Mouse (Mus musculus): ENCODE data around the gene Mrpl12. TPM values are rescaled to one million over a fixed set of nuclear protein-coding genes. Genes with fewer than 3 reads are reported as not detected.

Gene Mrpl12
- polyA plus RNA-seq, 1 experiment from 2014 or later, result 162 TPM

DNA sequence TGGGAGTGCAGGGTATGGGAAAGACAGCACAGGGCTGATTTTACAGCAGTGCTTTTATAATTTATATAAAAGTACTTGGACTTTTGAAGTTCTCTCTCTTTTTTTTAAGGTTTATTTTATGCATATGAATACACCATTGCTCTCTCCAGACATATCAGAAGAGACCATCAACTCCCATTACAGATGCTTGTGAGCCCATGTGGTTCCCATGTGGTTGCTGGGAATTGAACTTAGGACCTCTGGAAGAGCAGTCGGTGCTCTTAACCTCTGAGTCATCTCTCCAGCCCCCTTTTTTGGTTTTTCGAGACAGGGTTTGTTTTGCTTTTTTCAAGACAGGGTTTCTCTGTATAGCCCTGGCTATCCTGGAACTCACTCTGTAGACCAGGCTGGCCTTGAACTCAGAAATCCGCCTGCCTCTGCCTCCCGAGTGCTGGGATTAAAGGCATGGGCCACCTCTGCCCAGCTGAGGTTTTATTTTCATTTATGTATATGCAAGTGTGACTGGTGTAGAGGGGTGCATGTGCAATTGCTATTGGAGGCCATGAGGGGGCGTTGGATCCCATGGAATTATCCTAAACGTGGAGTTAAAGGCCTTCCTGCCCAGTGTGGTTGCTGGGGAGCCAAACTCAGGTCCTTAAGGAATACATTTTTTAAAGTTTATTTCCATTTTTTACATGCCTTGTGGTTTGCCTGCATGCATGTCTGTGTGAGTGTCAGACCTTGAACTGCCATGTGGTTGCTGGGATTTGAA, 25.4 kb upstream of the Mrpl12 start:
- ATAC-seq (replicated peaks; ENCODE audit: insufficient number of reproducible peaks, low FRiP score, low TSS enrichment, low read depth) (no peak), DNase-seq (ENCODE audit: low spot score) (no peak)
- Histone ChIP-seq H3K9ac (replicated peaks; ENCODE audit: low read length) (peak overlapping the region; percentile 95), H3K4me1 (ENCODE audit: control insufficient read depth, insufficient read depth, low read length) (no peaks in the 10 kb centered on the region; the same call in 1 of the 2 replicates), H3K9me3 (replicated peaks; ENCODE audit: control insufficient read depth, low read length) (no peaks in the 10 kb centered on the region), H3K27ac (replicated peaks; ENCODE audit: low read depth, low read length) (no peak overlapping the region), H3K27me3 (ENCODE audit: control insufficient read depth, insufficient read depth, low read length) (no peaks in the 10 kb centered on the region), H3K4me3 (ENCODE audit: low read depth, low read length) (peak overlapping the region; percentile 89), H3K4me2 (ENCODE audit: low read depth, low read length) (peak overlapping the region; percentile 83), H3K36me3 (replicated peaks; ENCODE audit: control insufficient read depth, insufficient read depth, low read depth, low read length) (peaks cover 4% of the 10 kb centered on the region)
- WGBS, result 67% methylated on average over 6 of the region's 6 CpGs

DNA sequence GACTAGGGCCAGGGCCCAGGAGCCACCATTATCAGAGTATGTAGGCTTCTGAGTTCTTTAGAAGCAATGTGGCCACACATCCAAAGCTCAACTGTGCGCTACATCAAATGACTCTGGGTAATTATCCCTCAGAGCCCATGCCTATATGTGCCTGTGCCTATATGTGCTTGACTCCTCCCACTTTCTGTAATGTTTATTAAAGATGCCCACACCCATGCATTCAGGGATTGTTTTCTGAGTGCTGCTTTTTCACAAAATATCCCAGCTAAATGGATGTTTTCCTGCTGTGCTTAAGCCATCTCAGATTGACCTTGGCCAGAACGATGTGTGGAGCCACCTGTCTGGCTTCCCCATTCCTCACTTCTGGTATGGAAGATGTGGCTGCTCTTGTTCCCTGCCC, 20.9 kb upstream of the Mrpl12 start:
- Histone ChIP-seq H3K36me3 (replicated peaks; ENCODE audit: control insufficient read depth, insufficient read depth, low read depth, low read length) (peaks cover 4% of the 10 kb centered on the region), H3K4me2 (ENCODE audit: low read depth, low read length) (no peak overlapping the region), H3K9me3 (replicated peaks; ENCODE audit: control insufficient read depth, low read length) (no peaks in the 10 kb centered on the region), H3K27ac (replicated peaks; ENCODE audit: low read depth, low read length) (no peak overlapping the region), H3K27me3 (ENCODE audit: control insufficient read depth, insufficient read depth, low read length) (no peaks in the 10 kb centered on the region), H3K4me3 (ENCODE audit: low read depth, low read length) (no peak overlapping the region), H3K9ac (replicated peaks; ENCODE audit: low read length) (no peak overlapping the region), H3K4me1 (ENCODE audit: control insufficient read depth, insufficient read depth, low read length) (no peaks in the 10 kb centered on the region)
- DNase-seq (ENCODE audit: low spot score) (no peak), ATAC-seq (replicated peaks; ENCODE audit: insufficient number of reproducible peaks, low FRiP score, low TSS enrichment, low read depth) (no peak)
- 90% methylated on average over 2 of the region's 2 CpGs for WGBS

DNA sequence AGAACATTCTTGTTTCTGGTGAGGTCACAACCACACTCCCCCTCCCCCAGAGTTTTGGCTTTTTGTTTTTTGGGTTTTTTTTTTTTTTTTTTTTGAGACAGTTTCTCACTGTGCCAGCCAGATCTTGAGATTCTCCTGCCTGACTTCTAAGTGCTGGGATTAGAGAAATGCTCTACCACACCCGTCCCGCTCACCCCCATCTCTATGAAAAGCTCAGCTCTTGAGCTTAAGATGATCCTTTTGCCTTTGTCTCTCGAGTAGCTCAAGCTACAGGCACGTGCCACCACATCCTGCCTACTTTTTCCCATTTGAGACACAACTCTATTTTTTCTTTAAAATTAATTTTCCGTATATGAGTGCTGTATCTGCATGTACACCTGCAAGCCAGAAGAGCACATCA, 20.0 kb upstream of the Mrpl12 start:
- WGBS, result 85% methylated on average over 5 of the region's 5 CpGs

DNA sequence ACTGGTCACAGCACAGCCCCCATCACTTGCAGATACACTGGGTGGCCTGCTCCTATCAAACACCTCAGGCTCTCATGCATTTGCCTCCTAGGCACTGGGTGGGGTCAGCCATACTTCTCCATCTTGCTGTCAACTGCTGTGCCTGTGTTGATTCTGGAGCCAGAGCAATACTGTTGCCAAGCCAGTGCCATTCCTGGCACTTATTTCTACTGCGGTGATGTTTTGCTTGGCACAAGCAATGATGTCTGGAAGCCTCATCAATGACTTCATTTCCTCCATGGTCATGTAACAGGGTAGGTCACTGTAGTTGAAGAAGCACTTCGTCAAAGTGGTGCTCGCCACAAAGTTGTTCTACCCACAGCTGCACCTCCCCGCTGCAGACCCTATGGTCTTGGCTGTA, 18.9 kb upstream of the Mrpl12 start:
- Histone ChIP-seq H3K27ac (replicated peaks; ENCODE audit: low read depth, low read length) (no peak overlapping the region), H3K36me3 (replicated peaks; ENCODE audit: control insufficient read depth, insufficient read depth, low read depth, low read length) (peaks cover 7% of the 10 kb centered on the region), H3K9me3 (replicated peaks; ENCODE audit: control insufficient read depth, low read length) (no peaks in the 10 kb centered on the region), H3K4me2 (ENCODE audit: low read depth, low read length) (no peak overlapping the region), H3K4me1 (ENCODE audit: control insufficient read depth, insufficient read depth, low read length) (no peaks in the 10 kb centered on the region), H3K4me3 (ENCODE audit: low read depth, low read length) (no peak overlapping the region), H3K9ac (replicated peaks; ENCODE audit: low read length) (no peak overlapping the region), H3K27me3 (ENCODE audit: control insufficient read depth, insufficient read depth, low read length) (no peaks in the 10 kb centered on the region)
- WGBS, result 93% methylated on average over 4 of the region's 4 CpGs
- DNase-seq (ENCODE audit: low spot score) (no peak), ATAC-seq (replicated peaks; ENCODE audit: insufficient number of reproducible peaks, low FRiP score, low TSS enrichment, low read depth) (no peak)

More for the DNA sequence above, 20.0 kb upstream of the Mrpl12 start:
- H3K36me3 ChIP-seq (replicated peaks; ENCODE audit: control insufficient read depth, insufficient read depth, low read depth, low read length), result peaks cover 4% of the 10 kb centered on the region
- ATAC-seq (replicated peaks; ENCODE audit: insufficient number of reproducible peaks, low FRiP score, low TSS enrichment, low read depth) (no peak), DNase-seq (ENCODE audit: low spot score) (no peak)
- no peak overlapping the region for H3K4me3 ChIP-seq (ENCODE audit: low read depth, low read length)
- no peaks in the 10 kb centered on the region for H3K9me3 ChIP-seq (replicated peaks; ENCODE audit: control insufficient read depth, low read length)
- H3K27ac ChIP-seq (replicated peaks; ENCODE audit: low read depth, low read length), result no peak overlapping the region
- no peak overlapping the region for H3K4me2 ChIP-seq (ENCODE audit: low read depth, low read length)
- no peaks in the 10 kb centered on the region for H3K4me1 ChIP-seq (ENCODE audit: control insufficient read depth, insufficient read depth, low read length)
- H3K9ac ChIP-seq (replicated peaks; ENCODE audit: low read length), result no peak overlapping the region
- H3K27me3 ChIP-seq (ENCODE audit: control insufficient read depth, insufficient read depth, low read length), result no peaks in the 10 kb centered on the region

DNA sequence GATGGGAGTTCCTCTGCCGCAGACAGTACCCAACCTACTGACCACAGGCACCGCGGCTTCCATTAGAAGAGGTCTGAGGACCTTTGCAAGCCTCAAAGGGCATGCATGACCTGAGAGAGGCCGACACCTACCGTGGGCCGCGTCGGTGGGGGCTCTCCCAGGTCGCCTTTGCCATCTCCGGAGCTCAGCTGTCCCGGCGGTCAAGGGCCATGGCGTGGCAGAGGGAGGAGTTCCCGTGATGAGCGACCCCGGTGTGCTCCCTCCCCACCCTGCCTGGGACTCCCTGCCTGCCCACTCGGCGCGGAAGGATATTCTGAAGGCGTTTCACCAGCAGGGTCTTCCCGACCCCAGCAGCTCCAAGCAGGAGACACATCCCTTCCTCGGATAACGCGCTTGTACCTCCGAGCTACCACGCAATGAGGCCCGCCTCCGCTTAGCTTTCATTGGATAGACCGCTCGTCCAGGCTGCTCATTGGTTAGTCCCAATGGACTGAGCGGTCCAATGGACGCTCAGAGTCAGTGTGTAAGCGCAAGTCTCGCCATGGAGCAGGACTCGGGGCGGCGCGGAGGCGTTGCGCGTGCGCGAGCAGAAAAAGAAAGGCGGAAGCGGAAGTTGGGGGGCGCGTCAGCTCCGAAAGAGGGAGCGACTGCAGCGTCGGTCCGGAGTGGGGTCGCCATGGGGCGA, 17.2 kb upstream of the Mrpl12 start, which contains the start of gene Arl16:
Gene Arl16, minus strand, starts transcription at position 557 of the 685 bp plus-strand sequence.
- Histone ChIP-seq H3K4me1 (ENCODE audit: control insufficient read depth, insufficient read depth, low read length) (no peaks in the 10 kb centered on the region), H3K4me3 (ENCODE audit: low read depth, low read length) (peak within 1 kb of the TSS; percentile 82), H3K36me3 (replicated peaks; ENCODE audit: control insufficient read depth, insufficient read depth, low read depth, low read length) (peaks cover 3% of the 10 kb centered on the region; the same call in 1 of the 2 replicates), H3K27me3 (ENCODE audit: control insufficient read depth, insufficient read depth, low read length) (no peaks in the 10 kb centered on the region), H3K4me2 (ENCODE audit: low read depth, low read length) (peak within 1 kb of the TSS; percentile 90), H3K27ac (replicated peaks; ENCODE audit: low read depth, low read length) (no peak within 1 kb of the TSS), H3K9ac (replicated peaks; ENCODE audit: low read length) (peak within 1 kb of the TSS; percentile 77), H3K9me3 (replicated peaks; ENCODE audit: control insufficient read depth, low read length) (no peaks in the 10 kb centered on the region)
- DNase-seq (ENCODE audit: low spot score) (peak; percentile 99), ATAC-seq (replicated peaks; ENCODE audit: insufficient number of reproducible peaks, low FRiP score, low TSS enrichment, low read depth) (peak; percentile 100)
- WGBS, result under 1% methylated on average over 54 of the region's 54 CpGs

DNA sequence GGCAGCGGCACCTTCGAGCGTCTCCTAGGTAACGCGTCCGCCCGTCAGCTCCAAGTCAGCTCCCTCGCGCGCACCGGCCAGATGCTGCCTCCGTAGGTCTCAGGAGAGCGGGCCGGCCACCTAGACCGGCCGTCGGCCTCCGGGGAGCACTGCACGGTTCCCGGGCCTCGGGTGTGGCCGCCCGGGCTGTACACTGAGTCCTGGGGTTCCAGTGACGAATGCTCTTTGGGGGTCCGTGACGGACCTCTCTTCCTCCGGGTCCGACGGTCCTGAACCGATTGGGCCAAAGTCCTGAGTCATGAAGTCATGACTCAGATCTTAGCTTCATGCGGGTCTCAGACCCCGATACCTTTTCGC, 16.7 kb upstream of the Mrpl12 start:
- no peaks in the 10 kb centered on the region for H3K4me1 ChIP-seq (ENCODE audit: control insufficient read depth, insufficient read depth, low read length)
- H3K9ac ChIP-seq (replicated peaks; ENCODE audit: low read length), result peak overlapping the region; percentile 77
- WGBS, result under 1% methylated on average over 33 of the region's 33 CpGs
- H3K4me2 ChIP-seq (ENCODE audit: low read depth, low read length), result peak overlapping the region; percentile 70
- DNase-seq (ENCODE audit: low spot score) (no peak), ATAC-seq (replicated peaks; ENCODE audit: insufficient number of reproducible peaks, low FRiP score, low TSS enrichment, low read depth) (no peak; the same call in 1 of the 2 replicates)
- peak overlapping the region; percentile 82 for H3K4me3 ChIP-seq (ENCODE audit: low read depth, low read length)
- peaks cover 3% of the 10 kb centered on the region; the same call in 1 of the 2 replicates for H3K36me3 ChIP-seq (replicated peaks; ENCODE audit: control insufficient read depth, insufficient read depth, low read depth, low read length)
- H3K9me3 ChIP-seq (replicated peaks; ENCODE audit: control insufficient read depth, low read length), result no peaks in the 10 kb centered on the region
- H3K27me3 ChIP-seq (ENCODE audit: control insufficient read depth, insufficient read depth, low read length), result no peaks in the 10 kb centered on the region
- H3K27ac ChIP-seq (replicated peaks; ENCODE audit: low read depth, low read length), result no peak overlapping the region

DNA sequence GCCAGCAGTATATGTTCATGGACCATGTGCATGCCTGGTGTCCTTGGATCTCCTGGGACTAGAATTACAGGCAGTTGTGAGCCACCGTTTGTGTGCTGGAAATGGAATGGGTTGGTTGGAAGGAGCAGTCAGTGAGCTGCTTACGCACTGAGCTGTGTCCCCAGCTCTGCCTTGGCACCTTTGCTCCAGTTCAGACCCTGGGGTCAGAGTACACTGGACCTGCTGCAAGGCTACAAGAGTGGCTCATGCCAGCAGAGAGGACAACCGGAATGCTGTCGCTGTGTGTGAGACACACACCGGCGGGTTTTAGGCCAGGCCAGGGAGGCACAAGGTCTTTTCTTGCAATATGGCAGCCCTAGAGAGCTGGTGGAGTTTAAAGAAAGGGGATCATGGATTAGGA, 12.4 kb upstream of the Mrpl12 start:
- Histone ChIP-seq H3K4me3 (ENCODE audit: low read depth, low read length) (no peak overlapping the region), H3K27me3 (ENCODE audit: control insufficient read depth, insufficient read depth, low read length) (no peaks in the 10 kb centered on the region), H3K27ac (replicated peaks; ENCODE audit: low read depth, low read length) (no peak overlapping the region), H3K9me3 (replicated peaks; ENCODE audit: control insufficient read depth, low read length) (no peaks in the 10 kb centered on the region), H3K9ac (replicated peaks; ENCODE audit: low read length) (no peak overlapping the region), H3K4me2 (ENCODE audit: low read depth, low read length) (no peak overlapping the region), H3K36me3 (replicated peaks; ENCODE audit: control insufficient read depth, insufficient read depth, low read depth, low read length) (peaks cover 10% of the 10 kb centered on the region), H3K4me1 (ENCODE audit: control insufficient read depth, insufficient read depth, low read length) (no peaks in the 10 kb centered on the region)
- DNase-seq (ENCODE audit: low spot score) (no peak), ATAC-seq (replicated peaks; ENCODE audit: insufficient number of reproducible peaks, low FRiP score, low TSS enrichment, low read depth) (no peak)
- 99% methylated on average over 6 of the region's 6 CpGs for WGBS

DNA sequence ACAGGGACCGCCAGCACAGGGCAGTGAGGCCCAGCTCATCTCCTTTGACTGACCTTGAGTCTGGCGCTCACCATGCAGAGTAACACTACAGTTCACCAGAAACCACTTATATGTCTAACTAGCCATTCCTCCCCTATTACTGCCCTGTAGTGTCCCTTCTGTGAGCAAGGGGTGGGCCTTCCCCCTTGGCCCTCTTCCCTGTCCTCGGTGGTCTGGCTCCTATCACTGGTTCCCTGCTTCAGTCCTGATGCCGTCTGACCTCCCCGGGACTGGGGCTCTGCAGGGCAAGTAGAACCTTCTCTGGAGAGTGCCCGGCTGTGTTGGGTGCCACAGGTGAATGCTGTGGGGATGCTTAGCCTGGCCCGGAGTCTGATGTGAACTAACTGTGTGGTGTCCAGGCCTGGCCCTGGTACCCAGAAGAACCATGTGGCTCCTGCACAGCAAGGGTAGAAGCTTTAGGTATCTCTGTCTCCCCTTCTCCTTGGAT, 922 bp upstream of the Mrpl12 start:
- WGBS, result 92% methylated on average over 7 of the region's 7 CpGs
- Histone ChIP-seq H3K9ac (replicated peaks; ENCODE audit: low read length) (peak overlapping the region; percentile 71), H3K4me1 (ENCODE audit: control insufficient read depth, insufficient read depth, low read length) (0 out of 2 replicates have a peak, but pooled peaks cover 4% of the 10 kb centered on the region), H3K9me3 (replicated peaks; ENCODE audit: control insufficient read depth, low read length) (no peaks in the 10 kb centered on the region), H3K4me3 (ENCODE audit: low read depth, low read length) (peak overlapping the region; percentile 85; the same call in 1 of the 2 replicates), H3K4me2 (ENCODE audit: low read depth, low read length) (no peak overlapping the region), H3K27me3 (ENCODE audit: control insufficient read depth, insufficient read depth, low read length) (no peaks in the 10 kb centered on the region), H3K27ac (replicated peaks; ENCODE audit: low read depth, low read length) (peak overlapping the region; percentile 65; the same call in 1 of the 2 replicates), H3K36me3 (replicated peaks; ENCODE audit: control insufficient read depth, insufficient read depth, low read depth, low read length) (peaks cover 26% of the 10 kb centered on the region)
- ATAC-seq (replicated peaks; ENCODE audit: insufficient number of reproducible peaks, low FRiP score, low TSS enrichment, low read depth), result no peak
- no peak for DNase-seq (ENCODE audit: low spot score)

Data from embryonic facial prominence, embryonic 11.5 days (tissue).